Mouse (Mus musculus): ENCODE results near the gene Cartpt. TPM values are rescaled to one million over a fixed set of nuclear protein-coding genes. Genes with fewer than 3 reads are reported as not detected.
"Not testable (repeated sequence)": the region's sequence is repeated elsewhere in the genome, so short reads cannot be mapped to it uniquely, and the experiment has no call there.

The Cartpt gene
- polyA plus RNA-seq, 1 experiment: 7.6 TPM

DNA sequence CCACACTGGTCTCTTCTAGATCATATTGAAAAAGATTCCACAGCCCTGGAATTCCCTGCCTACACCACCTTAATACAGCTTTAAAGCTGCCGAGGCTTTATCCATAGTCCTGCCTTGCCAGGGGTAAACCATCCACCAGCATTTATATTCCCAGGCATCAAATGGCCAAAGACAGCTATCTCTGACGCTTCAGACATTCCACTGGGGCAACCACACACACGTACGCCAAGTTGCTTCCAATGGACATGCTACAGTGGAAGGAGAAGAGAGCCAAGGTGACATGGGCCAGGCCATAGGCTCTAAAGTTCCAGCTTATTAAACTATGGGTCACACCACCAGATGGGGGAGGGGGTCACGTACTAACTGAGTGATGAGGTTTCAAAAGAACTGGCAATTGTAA, 45.7 kb downstream of the Cartpt start:
- no peak for TF ChIP-seq POLR2A (IDR thresholded peaks at IDR 0.05; ENCODE audit: borderline replicate concordance, extremely low read depth, insufficient read depth, insufficient read length, poor library complexity, severe bottlenecking)
- no peak for TF ChIP-seq CTCF (IDR thresholded peaks at IDR 0.05; ENCODE audit: borderline replicate concordance, extremely low read depth, insufficient read depth, insufficient read length)
- DNase-seq (ENCODE audit: low read depth): no peak

DNA sequence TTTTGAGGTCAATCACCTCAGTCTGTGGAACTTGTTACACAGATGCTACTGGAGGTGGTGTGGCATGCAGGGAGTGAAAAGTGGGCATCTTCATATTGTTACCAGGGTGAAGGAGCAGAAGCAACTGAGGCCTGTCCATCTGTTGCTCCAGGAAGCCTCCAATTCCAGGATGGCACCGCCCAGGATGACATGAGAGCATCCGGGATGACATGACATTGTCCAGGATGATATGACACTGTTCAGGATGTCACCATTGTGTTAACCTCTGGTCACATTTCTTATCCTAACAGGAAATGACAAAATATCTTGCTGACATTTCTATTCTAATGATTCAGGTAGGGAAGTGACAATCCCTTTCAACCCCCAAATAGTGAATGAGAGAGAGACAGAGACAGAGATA, 47.8 kb downstream of the Cartpt start:
- no peak for DNase-seq (ENCODE audit: low read depth)
- TF ChIP-seq POLR2A (IDR thresholded peaks at IDR 0.05; ENCODE audit: borderline replicate concordance, extremely low read depth, insufficient read depth, insufficient read length, poor library complexity, severe bottlenecking): no peak
- no peak for TF ChIP-seq CTCF (IDR thresholded peaks at IDR 0.05; ENCODE audit: borderline replicate concordance, extremely low read depth, insufficient read depth, insufficient read length)

DNA sequence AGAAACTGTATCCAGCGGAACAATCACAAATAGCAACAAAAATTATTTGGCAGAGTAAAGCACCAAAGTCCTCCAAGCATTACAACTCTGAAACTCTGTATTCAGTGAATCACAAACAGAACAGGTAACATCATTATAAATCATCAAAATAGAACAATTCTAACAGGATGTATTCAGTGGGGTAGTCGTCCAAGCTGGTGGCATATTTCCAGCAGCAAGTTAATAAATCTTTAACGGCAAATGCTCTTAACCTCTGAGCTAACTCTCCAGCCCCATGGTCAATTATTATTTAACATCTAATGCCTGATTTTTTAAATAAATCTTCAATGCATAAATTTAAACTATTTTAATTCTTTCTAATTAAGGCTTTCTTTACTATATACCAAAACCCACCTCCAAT, 48.5 kb downstream of the Cartpt start:
- DNase-seq (ENCODE audit: low read depth): not testable (repeated sequence)

DNA sequence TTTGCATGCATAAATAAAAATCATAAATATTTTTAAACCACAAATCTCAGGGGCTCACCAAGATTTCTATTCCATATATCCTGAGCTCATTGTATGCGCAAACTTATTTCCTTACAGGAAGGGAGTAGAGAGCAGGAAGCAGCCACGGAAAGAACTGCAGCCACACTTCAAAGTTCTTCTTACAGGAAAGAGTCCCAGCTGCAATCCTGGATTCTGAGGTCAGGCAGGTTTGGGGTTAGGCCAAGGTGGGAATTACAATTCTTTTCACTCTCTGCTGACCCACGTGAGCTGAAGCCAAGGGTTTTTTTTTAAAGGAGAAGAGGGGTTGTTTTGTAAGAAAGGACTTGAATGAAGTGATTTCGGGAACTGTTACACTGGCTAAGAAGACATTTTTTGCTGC, 49.9 kb downstream of the Cartpt start:
- DNase-seq (ENCODE audit: low read depth): no peak

DNA sequence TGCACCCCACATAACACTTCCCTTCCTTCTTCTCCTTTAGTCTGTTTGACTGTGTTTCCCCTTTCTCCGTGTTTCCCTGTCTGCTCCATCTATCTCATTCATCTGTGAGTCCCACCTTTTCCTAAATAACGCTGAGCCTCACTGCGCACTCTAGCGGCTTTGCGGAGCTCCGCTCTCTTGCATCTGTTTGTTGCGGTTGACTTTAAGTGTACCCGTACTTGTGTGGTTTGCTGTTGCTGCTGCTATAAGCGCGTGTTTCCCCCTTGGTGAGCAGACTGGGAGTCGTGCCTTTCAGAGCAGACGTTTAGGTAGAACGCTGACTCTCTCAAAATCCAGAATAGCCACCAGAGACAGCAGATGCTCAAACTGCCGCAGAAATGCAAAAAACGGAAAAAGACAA, 51.3 kb downstream of the Cartpt start:
- TF ChIP-seq POLR2A (IDR thresholded peaks at IDR 0.05; ENCODE audit: borderline replicate concordance, extremely low read depth, insufficient read depth, insufficient read length, poor library complexity, severe bottlenecking) (no peak), CTCF (IDR thresholded peaks at IDR 0.05; ENCODE audit: borderline replicate concordance, extremely low read depth, insufficient read depth, insufficient read length) (peak; percentile 79)
- peak; percentile 87 for DNase-seq (ENCODE audit: low read depth)

More for the DNA sequence above, 49.9 kb downstream of the Cartpt start:
- TF ChIP-seq POLR2A (IDR thresholded peaks at IDR 0.05; ENCODE audit: borderline replicate concordance, extremely low read depth, insufficient read depth, insufficient read length, poor library complexity, severe bottlenecking) (no peak), CTCF (IDR thresholded peaks at IDR 0.05; ENCODE audit: borderline replicate concordance, extremely low read depth, insufficient read depth, insufficient read length) (no peak)

Other genes with a start within 250 kb of the Cartpt start
- gene Mccc2, start 114.5 kb upstream of the Cartpt start, polyA plus RNA-seq (2012; rRNA removed): 12.2 and 15.2 TPM in 2 replicates
- 11.1 and 14.8 TPM in 2 replicates for gene Bdp1, start 203.0 kb upstream of the Cartpt start, polyA plus RNA-seq (2012; rRNA removed)
- gene Serf1, start 206.9 kb upstream of the Cartpt start, polyA plus RNA-seq (2012; rRNA removed): 188 and 199 TPM in 2 replicates
- 63.9 and 69.3 TPM in 2 replicates for gene Smn1, start 223.8 kb upstream of the Cartpt start, polyA plus RNA-seq (2012; rRNA removed)